Mouse (Mus musculus): ENCODE measurements around the gene Trim30d.
"Not testable (repeated sequence)": the region's sequence is repeated elsewhere in the genome, so short reads cannot be mapped to it uniquely, and the experiment has no call there.

Gene Trim30d

GRCm38 (mm10) chr7:104507421-104508065 lies at the start of gene Trim30d:
Gene Trim30d (minus strand): TSS chr7:104507849.
- DNase-seq (ENCODE audit: low spot score), result not testable (repeated sequence)

DNA sequence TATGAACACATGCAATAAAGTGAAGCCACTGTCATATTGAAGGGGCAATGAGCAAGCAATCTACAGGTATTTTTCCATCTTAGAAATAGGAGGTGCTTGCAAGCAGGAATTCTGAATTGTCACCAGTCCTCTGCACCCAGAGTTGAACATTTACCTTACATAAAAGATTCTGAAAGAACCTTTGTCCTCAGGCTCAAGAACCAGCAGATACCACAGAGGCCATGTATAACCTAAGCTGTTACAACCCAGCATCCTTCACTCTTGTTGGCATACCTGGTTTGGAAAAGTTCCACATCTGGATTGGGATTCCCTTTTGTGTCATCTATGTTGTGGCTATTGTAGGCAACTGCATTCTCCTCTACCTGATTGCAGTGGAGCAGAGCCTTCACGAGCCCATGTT lies 45.1 kb upstream of the Trim30d start:
- no peak for DNase-seq (ENCODE audit: low spot score)

GRCm38 (mm10) chr7:104549833-104550232 lies 42.2 kb upstream of the Trim30d start, which contains the start of gene Olfr651:
Gene Olfr651 (plus strand): TSS chr7:104550133.
- DNase-seq (ENCODE audit: low spot score), result no peak

- DNase-seq (ENCODE audit: low spot score), result no peak
Observed at GRCm38 (mm10) chr7:104501589-104502371, 5.9 kb downstream of the Trim30d start.

DNA sequence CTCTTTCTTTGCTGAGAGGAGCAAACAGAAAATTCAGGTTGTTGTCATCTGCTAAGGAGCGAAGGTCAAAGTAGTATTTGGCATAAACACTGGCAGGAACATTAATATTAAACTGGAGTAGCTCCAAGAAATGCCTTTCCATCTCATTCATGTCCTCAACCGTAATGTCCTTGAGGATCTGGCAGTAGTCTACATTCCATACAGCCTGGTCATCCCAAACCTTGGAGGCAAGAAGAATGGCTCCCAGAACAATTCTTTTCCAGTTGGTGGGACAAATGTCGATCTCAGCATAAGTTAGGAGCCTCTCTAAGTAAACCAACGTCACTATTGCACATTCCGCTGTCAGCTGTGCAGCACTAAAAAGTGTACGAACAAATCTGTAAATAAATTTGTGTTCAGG lies 6.5 kb downstream of the Trim30d start:
- DNase-seq (ENCODE audit: low spot score), result not testable (repeated sequence)

- DNase-seq (ENCODE audit: low spot score), result not testable (repeated sequence)
Observed at GRCm38 (mm10) chr7:104499464-104499863, 8.2 kb downstream of the Trim30d start.

- no peak for DNase-seq (ENCODE audit: low spot score)
Observed at GRCm38 (mm10) chr7:104465065-104465744, 42.4 kb downstream of the Trim30d start, which contains the start of gene Trim30a. Gene Trim30a (minus strand): TSS chr7:104465193.

DNA sequence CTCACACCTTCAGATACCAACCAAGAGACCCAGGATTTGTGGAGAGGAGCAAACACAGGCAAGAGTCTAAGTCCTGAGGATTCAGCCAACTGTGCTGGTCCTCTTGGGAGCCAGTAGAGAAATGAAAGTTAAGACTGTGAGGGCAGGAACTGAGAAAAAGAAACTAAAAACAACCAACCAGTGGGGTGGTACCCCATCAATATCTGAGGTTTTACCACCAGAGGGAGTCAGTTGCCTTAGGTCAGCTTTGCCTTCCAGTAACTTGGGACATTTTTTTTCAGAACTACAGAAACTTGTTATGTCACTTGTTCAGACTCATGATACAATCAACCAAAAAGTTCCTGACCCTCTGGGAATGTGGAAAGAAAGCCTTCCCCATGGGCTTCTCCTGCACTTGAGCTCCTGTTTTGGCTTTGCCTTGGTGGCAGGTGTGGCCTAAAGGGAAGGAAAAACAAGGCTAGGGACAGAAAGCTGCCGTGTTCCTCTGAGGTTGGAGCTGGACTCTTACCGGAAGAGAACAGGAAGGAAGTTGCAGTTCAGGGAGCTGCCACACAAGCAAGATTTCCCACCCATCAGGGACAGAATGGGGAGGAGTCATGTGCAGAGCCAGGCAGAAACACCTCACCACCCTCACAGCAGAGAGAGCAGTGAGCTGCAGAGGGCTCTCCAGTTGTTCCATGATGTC lies 61.5 kb downstream of the Trim30d start:
- DNase-seq (ENCODE audit: low spot score), result no peak

Measured in urinary bladder, postnatal 25 days (tissue).